Mouse (Mus musculus) forebrain, embryonic 10.5 days (tissue): ENCODE measurements around the gene Cog5. TPM values are rescaled to one million over a fixed set of nuclear protein-coding genes. Genes with fewer than 3 reads are reported as not detected.

Experiments
- DNase-seq: peaks from one replicate; pipeline ENCODE4 v3.0.0-alpha.2; 2017; ENCODE audit warnings: low spot score; ENCODE audit errors: extremely low spot score
- H3K27ac ChIP-seq: fragments of 300-500 bp; sonication (generic); 2 replicates; pipeline ENCODE4 v1.5.1; 2016; ENCODE audit warnings: mild to moderate bottlenecking
- H3K27me3 ChIP-seq: fragments of 300-500 bp; sonication (generic); 2 replicates; pipeline ENCODE4 v1.6.1; 2016; ENCODE audit warnings: mild to moderate bottlenecking; ENCODE audit not compliant: poor library complexity, severe bottlenecking
- H3K36me3 ChIP-seq: fragments of 300-500 bp; sonication (generic); replicated peaks from 2 replicates; pipeline ENCODE4 v1.6.1; 2016; ENCODE audit warnings: mild to moderate bottlenecking, moderate library complexity
- H3K4me1 ChIP-seq: fragments of 300-500 bp; sonication (generic); 2 replicates; pipeline ENCODE4 v1.6.1; 2016
- H3K4me3 ChIP-seq: fragments of 300-500 bp; sonication (generic); 2 replicates; pipeline ENCODE4 v1.5.1; 2016; ENCODE audit warnings: mild to moderate bottlenecking, moderate library complexity
- H3K9me3 ChIP-seq: fragments of 300-500 bp; sonication (generic); 2 replicates; pipeline ENCODE4 v1.6.1; 2016; ENCODE audit warnings: mild to moderate bottlenecking, moderate library complexity
- WGBS: fragments of 180-500 bp; shearing (Covaris S2); methylation state at CpG from one replicate; pipeline ENCODE4 v1.1.7; 2016; 5-methylcytosine and 5-hydroxymethylcytosine counted together
- polyA plus RNA-seq: library from polyadenylated mRNA; unstranded; fragments of >200 nt; fragmentation: Nextera tagmentation; extraction: Ambion mirVana; gene quantifications from 2 replicates; pipeline ENCODE4 v1.2.1, GENCODE M21; 2016

Cog5 gene
- polyA plus RNA-seq, 1 experiment from 2014 or later = 23.9 TPM

- no peak for DNase-seq
- Histone ChIP-seq H3K4me3 (no peak overlapping the region), H3K27ac (no peak overlapping the region), H3K27me3 (no peaks in the 10 kb centered on the region), H3K4me1 (no peaks in the 10 kb centered on the region), H3K36me3 (no peaks in the 10 kb centered on the region), H3K9me3 (no peaks in the 10 kb centered on the region)
- 91% methylated on average over 3 of the region's 3 CpGs for WGBS
Observed at GRCm38 (mm10) chr12:31773612-31774011, 118.9 kb downstream of the Cog5 start.

DNA sequence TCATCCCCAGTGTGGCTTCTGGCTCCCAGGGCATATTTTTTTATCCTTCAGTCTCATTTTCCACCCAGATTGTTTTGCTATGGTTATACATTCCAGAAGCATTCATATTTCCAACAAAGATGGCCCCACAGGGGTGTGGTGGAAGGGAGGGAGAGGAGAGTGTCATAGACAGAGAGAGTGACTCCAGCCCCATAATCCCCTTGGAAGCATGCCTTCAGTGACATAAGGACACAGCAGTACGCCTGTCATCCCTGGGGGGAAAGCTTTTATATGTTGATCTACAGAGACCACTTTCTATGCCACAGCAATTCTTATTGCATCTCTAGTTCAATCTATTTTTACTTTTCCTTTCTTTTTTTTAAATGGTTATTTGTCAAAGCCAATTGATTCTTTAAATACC is 129.6 kb downstream of the Cog5 start:
- Histone ChIP-seq H3K9me3 (no peaks in the 10 kb centered on the region), H3K27ac (no peak overlapping the region), H3K36me3 (no peaks in the 10 kb centered on the region), H3K27me3 (no peaks in the 10 kb centered on the region), H3K4me3 (no peak overlapping the region), H3K4me1 (no peaks in the 10 kb centered on the region)
- no peak for DNase-seq
- 84% methylated on average over 1 of the region's 1 CpGs for WGBS

DNA sequence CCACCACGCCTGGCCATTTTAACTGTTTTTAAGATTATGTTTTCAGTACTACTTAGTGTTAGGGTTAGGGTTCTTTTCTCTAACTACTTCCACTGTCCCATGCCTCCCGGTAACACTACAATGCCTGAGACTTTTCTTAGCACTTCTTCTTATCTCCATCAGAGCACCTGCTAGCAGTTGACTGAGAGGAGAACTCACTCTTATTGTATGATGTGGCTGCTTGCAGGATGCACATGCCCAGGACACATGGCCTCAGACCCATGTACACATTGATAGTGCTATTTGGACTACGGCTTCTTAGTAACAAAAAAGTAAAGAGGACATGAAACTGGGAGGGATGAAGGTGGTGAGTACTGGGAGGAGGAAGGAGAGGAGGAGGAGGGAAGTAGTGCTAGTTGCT is 133.9 kb downstream of the Cog5 start:
- no peak overlapping the region for H3K27ac ChIP-seq
- H3K36me3 ChIP-seq = no peaks in the 10 kb centered on the region
- no peaks in the 10 kb centered on the region for H3K9me3 ChIP-seq
- no peak for DNase-seq
- H3K27me3 ChIP-seq = no peaks in the 10 kb centered on the region
- WGBS = 97% methylated on average over 3 of the region's 3 CpGs
- no peak overlapping the region for H3K4me3 ChIP-seq
- H3K4me1 ChIP-seq = no peaks in the 10 kb centered on the region

DNA sequence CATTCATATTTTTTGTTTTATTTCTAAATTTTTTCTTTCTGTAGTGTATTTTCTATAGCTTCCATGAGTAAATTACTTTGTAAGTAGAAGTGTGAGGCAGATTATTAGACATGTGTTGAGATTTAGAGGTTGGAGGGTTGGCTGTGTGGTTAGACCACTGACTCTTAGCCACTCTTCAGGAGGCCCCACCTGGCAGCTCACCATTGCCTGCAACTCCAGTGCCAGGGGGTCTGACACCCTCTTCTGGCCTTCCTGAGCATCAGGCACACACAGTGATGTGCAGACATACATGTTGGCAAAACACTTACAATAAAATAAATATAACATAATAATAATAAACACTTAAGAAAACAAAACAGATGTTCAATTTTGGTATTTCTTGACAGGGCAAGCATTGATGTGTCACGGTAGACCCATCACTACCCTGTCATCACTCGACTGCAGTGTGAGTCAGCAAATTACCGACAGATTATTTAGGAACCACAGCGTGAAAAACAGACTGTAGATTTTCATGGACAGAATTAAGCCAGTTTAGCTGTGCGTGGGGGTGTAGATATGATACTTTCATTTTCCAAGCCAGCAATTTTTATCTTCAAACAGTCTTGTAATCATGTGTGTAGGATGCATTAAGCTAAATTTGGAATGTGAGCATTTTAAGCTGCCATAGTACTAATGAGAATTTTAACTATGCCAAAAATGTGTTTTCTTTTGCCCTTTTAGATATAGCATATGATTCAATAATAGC is 151.9 kb downstream of the Cog5 start:
- Histone ChIP-seq H3K36me3 (no peaks in the 10 kb centered on the region), H3K4me3 (no peak overlapping the region), H3K27me3 (no peaks in the 10 kb centered on the region), H3K4me1 (no peaks in the 10 kb centered on the region), H3K27ac (no peak overlapping the region), H3K9me3 (no peaks in the 10 kb centered on the region)
- WGBS = 93% methylated on average over 5 of the region's 5 CpGs
- no peak for DNase-seq

DNA sequence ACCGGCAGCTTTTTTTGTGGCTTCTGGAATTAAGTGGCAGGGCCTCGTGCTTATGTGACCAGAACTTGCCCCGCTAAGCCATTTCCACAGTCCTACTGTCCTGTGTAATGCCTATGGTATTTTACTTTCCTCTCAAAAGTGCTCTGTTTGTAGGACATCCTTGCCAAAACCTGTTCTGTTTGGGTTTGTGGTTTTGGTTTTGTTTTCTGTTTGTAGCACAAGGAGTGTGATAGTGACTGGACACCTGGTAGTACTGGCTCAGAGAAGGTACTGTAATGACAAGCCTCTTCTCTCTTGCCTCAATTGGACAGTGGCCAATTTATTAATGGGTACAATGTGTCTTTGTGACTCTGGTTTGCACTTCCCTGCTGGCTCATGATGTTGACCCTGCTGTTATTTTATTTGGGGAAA is 163.4 kb downstream of the Cog5 start:
- Histone ChIP-seq H3K4me3 (no peak overlapping the region), H3K4me1 (no peaks in the 10 kb centered on the region), H3K27ac (no peak overlapping the region), H3K27me3 (no peaks in the 10 kb centered on the region), H3K9me3 (no peaks in the 10 kb centered on the region), H3K36me3 (no peaks in the 10 kb centered on the region)
- no peak for DNase-seq
- whole genome bisulfite sequencing = 88% methylated on average over 3 of the region's 3 CpGs

- Histone ChIP-seq H3K27ac (no peak overlapping the region), H3K36me3 (no peaks in the 10 kb centered on the region), H3K4me1 (no peaks in the 10 kb centered on the region), H3K4me3 (no peak overlapping the region), H3K27me3 (no peaks in the 10 kb centered on the region), H3K9me3 (no peaks in the 10 kb centered on the region)
- DNase-seq = no peak
Observed at GRCm38 (mm10) chr12:31819096-31819495, 164.4 kb downstream of the Cog5 start.

GRCm38 (mm10) chr12:31819520-31819919 is 164.9 kb downstream of the Cog5 start:
- H3K36me3 ChIP-seq = no peaks in the 10 kb centered on the region
- no peak overlapping the region for H3K27ac ChIP-seq
- 89% methylated on average over 7 of the region's 7 CpGs for WGBS
- no peaks in the 10 kb centered on the region for H3K9me3 ChIP-seq
- no peak overlapping the region for H3K4me3 ChIP-seq
- no peaks in the 10 kb centered on the region for H3K4me1 ChIP-seq
- no peaks in the 10 kb centered on the region for H3K27me3 ChIP-seq
- no peak for DNase-seq

DNA sequence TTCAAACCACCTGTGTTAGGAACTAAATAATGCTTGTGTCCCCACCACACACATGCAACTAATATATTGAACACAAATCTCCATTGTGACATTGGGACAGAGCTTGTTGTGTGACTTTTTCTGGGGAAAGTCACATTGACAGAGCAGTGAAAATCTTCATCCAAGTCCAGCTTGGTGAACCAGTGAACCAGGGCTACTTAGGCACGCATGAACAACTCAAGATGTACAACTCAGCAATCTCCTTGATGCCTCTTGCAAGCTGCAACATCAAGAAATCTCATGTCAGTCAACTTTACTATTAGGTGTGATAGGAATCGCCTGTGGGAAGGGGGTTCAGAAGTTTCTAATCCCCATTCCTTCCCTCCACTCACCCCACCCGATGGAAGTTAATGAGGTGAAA is 169.0 kb downstream of the Cog5 start:
- Histone ChIP-seq H3K27me3 (no peaks in the 10 kb centered on the region), H3K4me3 (no peak overlapping the region), H3K27ac (no peak overlapping the region), H3K4me1 (no peaks in the 10 kb centered on the region), H3K36me3 (no peaks in the 10 kb centered on the region), H3K9me3 (no peaks in the 10 kb centered on the region)
- 83% methylated on average over 3 of the region's 3 CpGs for WGBS
- DNase-seq = no peak

- no peaks in the 10 kb centered on the region for H3K36me3 ChIP-seq
Observed at GRCm38 (mm10) chr12:31824831-31825230, 170.2 kb downstream of the Cog5 start.

DNA sequence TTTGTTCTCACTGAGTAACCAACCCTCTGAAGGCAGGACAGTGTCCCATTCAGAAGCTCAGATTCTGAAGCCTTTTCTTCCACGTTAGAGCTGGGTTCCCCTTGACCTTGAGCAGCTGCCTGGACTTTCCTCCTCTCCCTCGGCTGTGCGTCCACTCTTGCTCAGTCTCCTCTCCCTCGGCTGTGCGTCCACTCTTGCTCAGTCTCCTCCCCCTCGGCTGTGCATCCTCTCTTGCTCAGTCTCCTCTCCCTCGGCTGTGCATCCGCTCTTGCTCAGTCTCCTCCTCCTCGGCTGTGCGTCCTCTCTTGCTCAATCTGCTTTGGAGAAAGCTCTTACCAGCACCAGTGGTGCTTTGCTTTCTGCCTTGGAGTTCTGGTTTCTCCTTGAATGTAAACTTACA is 171.2 kb downstream of the Cog5 start:
- H3K27me3 ChIP-seq = no peaks in the 10 kb centered on the region
- no peak overlapping the region for H3K4me3 ChIP-seq
- H3K27ac ChIP-seq = no peak overlapping the region
- no peaks in the 10 kb centered on the region for H3K9me3 ChIP-seq
- no peaks in the 10 kb centered on the region for H3K4me1 ChIP-seq
- H3K36me3 ChIP-seq = no peaks in the 10 kb centered on the region
- DNase-seq = no peak
- WGBS = 56% methylated on average over 10 of the region's 10 CpGs

More at GRCm38 (mm10) chr12:31824831-31825230, 170.2 kb downstream of the Cog5 start:
- no peak for DNase-seq
- Histone ChIP-seq H3K27me3 (no peaks in the 10 kb centered on the region), H3K4me3 (no peak overlapping the region), H3K27ac (no peak overlapping the region), H3K4me1 (no peaks in the 10 kb centered on the region), H3K9me3 (no peaks in the 10 kb centered on the region)
- 82% methylated on average over 5 of the region's 5 CpGs for WGBS

DNA sequence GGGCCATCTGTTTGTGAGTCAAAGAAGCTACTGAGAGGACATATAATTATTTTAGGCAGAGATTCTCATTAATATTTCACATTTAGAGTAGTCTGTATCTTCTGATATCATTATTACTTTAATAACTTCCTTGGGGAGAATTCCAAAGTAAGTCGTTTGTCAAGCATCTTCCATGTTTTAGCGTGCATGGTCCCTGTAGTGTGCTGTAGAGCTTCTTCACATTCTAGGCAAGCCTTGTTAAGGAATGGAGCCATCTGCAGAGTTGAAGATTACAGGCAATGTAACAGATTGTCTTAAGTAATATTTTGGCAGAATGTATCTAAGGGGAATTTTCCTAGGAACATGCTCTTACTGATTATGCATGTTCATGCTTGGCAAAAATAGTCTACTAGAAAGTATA is 171.8 kb downstream of the Cog5 start:
- Histone ChIP-seq H3K9me3 (no peaks in the 10 kb centered on the region), H3K27me3 (no peaks in the 10 kb centered on the region), H3K4me1 (no peaks in the 10 kb centered on the region), H3K4me3 (no peak overlapping the region), H3K36me3 (0 out of 2 replicates have a peak, but pooled peaks cover 2% of the 10 kb centered on the region), H3K27ac (no peak overlapping the region)
- no peak for DNase-seq
- WGBS = 98% methylated on average over 2 of the region's 2 CpGs

DNA sequence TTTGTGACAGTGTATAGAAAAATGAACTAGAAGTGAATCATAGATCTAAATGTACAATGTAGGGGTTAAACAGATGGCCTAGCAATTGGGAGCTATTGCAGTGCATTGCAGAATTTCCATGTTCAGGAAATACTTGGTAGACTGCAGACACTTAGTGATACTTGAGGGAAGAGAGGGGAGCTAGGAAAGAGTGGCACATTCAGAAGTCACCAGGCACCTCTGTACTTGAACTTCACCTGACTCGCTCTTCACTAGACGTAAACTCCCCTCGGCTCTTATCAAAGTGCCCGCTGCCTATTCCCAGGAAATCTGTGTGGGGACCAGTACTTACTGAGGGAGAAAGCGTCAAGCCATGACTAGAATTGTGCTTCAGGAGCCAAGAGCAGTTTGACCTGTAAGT is 180.8 kb downstream of the Cog5 start:
- no peak overlapping the region for H3K4me3 ChIP-seq
- H3K4me1 ChIP-seq = peaks cover 20% of the 10 kb centered on the region
- no peaks in the 10 kb centered on the region for H3K27me3 ChIP-seq
- H3K27ac ChIP-seq = 0 out of 2 replicates have a peak overlapping the region, but pooled peaks have one; percentile 40
- H3K36me3 ChIP-seq = 0 out of 2 replicates have a peak, but pooled peaks cover 2% of the 10 kb centered on the region
- no peaks in the 10 kb centered on the region for H3K9me3 ChIP-seq
- WGBS = 78% methylated on average over 5 of the region's 5 CpGs
- no peak for DNase-seq

DNA sequence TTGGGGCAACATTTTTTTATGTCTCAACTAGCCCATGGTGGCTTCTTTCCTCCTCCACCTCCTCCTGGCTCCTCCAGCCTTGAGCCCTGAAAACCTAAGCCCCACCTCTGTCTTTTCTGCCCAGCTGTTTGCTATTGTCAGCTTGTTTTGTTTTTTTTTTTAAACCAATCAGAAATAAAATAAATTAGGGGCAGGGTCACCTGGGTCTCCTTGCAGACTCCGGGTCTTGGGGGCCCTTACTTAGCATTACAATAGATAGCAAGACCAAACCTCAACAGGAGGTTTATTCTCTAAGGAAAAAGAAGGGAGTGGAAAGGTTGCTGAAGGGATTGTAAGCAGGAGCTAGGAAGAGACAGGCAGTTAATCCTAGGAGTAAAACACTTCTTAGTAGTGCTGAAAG is 181.5 kb downstream of the Cog5 start:
- Histone ChIP-seq H3K4me1 (peaks cover 20% of the 10 kb centered on the region), H3K9me3 (no peaks in the 10 kb centered on the region), H3K27me3 (no peaks in the 10 kb centered on the region), H3K4me3 (no peak overlapping the region), H3K36me3 (no peaks in the 10 kb centered on the region), H3K27ac (no peak overlapping the region)
- 4% methylated on average over 1 of the region's 1 CpGs for WGBS
- no peak for DNase-seq

- no peak for DNase-seq
- H3K4me3 ChIP-seq = no peak overlapping the region
- peaks cover 20% of the 10 kb centered on the region for H3K4me1 ChIP-seq
- no peaks in the 10 kb centered on the region for H3K9me3 ChIP-seq
- peaks cover 10% of the 10 kb centered on the region for H3K36me3 ChIP-seq
- no peaks in the 10 kb centered on the region for H3K27me3 ChIP-seq
- H3K27ac ChIP-seq = no peak overlapping the region
Observed at GRCm38 (mm10) chr12:31838521-31838920, 183.9 kb downstream of the Cog5 start.
